Mouse (Mus musculus): ENCODE measurements around the gene Casc3. TPM values are rescaled to one million over a fixed set of nuclear protein-coding genes. Genes with fewer than 3 reads are reported as not detected.
A peak's percentile ranks its signal among the peaks of the same experiment; 100 is the strongest.

Casc3 gene
- polyA plus RNA-seq, 1 experiment from 2014 or later, result 63.2 TPM

DNA sequence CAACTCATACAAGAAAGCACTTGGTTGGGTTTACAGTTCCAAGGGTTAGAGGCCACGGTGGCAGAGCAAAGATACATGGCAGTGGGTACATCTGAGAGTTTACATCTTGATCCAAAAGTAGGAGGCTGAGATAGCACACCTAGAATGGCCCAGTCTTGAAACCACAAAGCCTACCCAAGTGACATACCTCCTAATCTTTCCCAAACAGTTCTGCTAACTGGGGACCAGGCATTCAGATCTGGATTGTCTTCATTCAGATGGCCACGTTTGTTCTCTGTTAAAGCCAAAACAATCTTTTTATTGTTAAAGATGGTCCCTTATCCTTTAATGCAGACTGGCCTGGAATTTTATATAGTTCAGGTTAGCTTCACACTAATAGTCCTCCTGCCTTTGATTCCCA lies 23.2 kb downstream of the Casc3 start:
- H3K27ac ChIP-seq, result no peak overlapping the region
- ATAC-seq (ENCODE audit: low FRiP score), result no peak
- WGBS, result 84% methylated on average over 2 of the region's 2 CpGs
- H3K4me2 ChIP-seq, result no peak overlapping the region
- no peaks in the 10 kb centered on the region for H3K4me1 ChIP-seq
- H3K27me3 ChIP-seq, result no peaks in the 10 kb centered on the region
- H3K9ac ChIP-seq, result no peak overlapping the region
- no peaks in the 10 kb centered on the region for H3K9me3 ChIP-seq
- no peak overlapping the region for H3K4me3 ChIP-seq (replicated peaks)
- H3K36me3 ChIP-seq (replicated peaks), result peaks cover 94% of the 10 kb centered on the region

- Histone ChIP-seq H3K4me3 (replicated peaks) (no peak overlapping the region), H3K27ac (no peak overlapping the region), H3K9me3 (no peaks in the 10 kb centered on the region), H3K9ac (no peak overlapping the region), H3K27me3 (no peaks in the 10 kb centered on the region), H3K36me3 (replicated peaks) (peaks cover 93% of the 10 kb centered on the region), H3K4me1 (peaks cover 2% of the 10 kb centered on the region; the same call in 1 of the 2 replicates), H3K4me2 (no peak overlapping the region)
- 73% methylated on average over 12 of the region's 12 CpGs for WGBS
- no peak for ATAC-seq (ENCODE audit: low FRiP score)
These were observed 24.5 kb downstream of the Casc3 start for GRCm38 (mm10) chr11:98829091-98829775.

DNA sequence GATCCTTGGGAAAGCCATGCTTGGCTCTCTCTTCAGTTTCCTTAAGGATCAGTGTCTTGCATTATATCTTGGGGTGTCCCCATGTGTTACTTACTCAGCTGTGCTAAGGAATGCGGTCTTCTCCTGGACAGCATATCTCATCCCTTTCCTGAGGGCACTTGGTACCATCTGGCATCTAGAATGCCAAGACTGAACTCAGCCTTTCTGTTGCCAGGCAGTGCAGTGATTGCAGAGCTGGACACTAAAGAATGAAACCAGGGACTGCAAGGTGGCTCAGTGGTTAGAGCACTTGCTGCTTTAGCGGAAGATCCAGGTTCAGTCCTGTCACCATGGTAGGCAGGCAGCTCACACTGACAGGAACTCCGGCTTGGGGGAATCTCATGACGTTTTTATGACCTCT lies 25.2 kb downstream of the Casc3 start:
- H3K4me3 ChIP-seq (replicated peaks), result no peak overlapping the region
- H3K9me3 ChIP-seq, result no peaks in the 10 kb centered on the region
- no peak for ATAC-seq (ENCODE audit: low FRiP score)
- no peak overlapping the region for H3K4me2 ChIP-seq
- H3K4me1 ChIP-seq, result peaks cover 8% of the 10 kb centered on the region
- no peak overlapping the region for H3K27ac ChIP-seq
- H3K9ac ChIP-seq, result no peak overlapping the region
- no peaks in the 10 kb centered on the region for H3K27me3 ChIP-seq
- 86% methylated on average over 4 of the region's 4 CpGs for WGBS
- H3K36me3 ChIP-seq (replicated peaks), result peaks cover 91% of the 10 kb centered on the region

DNA sequence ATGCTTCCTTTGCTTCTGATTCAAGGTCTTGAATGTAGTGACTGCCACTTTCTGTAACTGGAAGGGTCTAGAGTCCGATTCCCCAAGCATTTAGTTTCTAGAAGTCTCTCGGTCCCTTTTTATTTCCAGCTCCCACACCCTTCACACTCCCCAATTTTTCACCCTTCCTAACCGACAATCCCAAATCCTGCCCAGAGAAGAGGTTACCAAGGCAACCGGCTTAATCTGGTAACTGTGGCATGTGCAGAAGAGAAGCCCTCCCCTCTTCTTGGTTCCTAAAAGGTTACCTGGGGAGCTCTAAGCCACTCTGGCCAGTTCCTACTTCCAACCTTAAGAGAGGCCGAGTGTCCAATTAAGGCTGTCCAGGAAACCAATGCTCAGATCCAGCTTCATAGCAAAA lies 30.6 kb downstream of the Casc3 start:
- no peak for ATAC-seq (ENCODE audit: low FRiP score)
- H3K9me3 ChIP-seq, result no peaks in the 10 kb centered on the region
- H3K4me1 ChIP-seq, result peaks cover 38% of the 10 kb centered on the region
- H3K4me2 ChIP-seq, result no peak overlapping the region
- peaks cover 41% of the 10 kb centered on the region for H3K36me3 ChIP-seq (replicated peaks)
- no peak overlapping the region for H3K27ac ChIP-seq
- H3K9ac ChIP-seq, result no peak overlapping the region
- no peak overlapping the region for H3K4me3 ChIP-seq (replicated peaks)
- 31% methylated on average over 5 of the region's 5 CpGs for WGBS
- H3K27me3 ChIP-seq, result peaks cover 36% of the 10 kb centered on the region

- Histone ChIP-seq H3K4me2 (no peak overlapping the region), H3K4me1 (peaks cover 38% of the 10 kb centered on the region), H3K4me3 (replicated peaks) (no peak overlapping the region), H3K27me3 (peaks cover 36% of the 10 kb centered on the region), H3K27ac (no peak overlapping the region), H3K36me3 (replicated peaks) (peaks cover 37% of the 10 kb centered on the region), H3K9ac (no peak overlapping the region), H3K9me3 (no peaks in the 10 kb centered on the region)
- ATAC-seq (ENCODE audit: low FRiP score), result no peak
- 57% methylated on average over 3 of the region's 3 CpGs for WGBS
These were observed 31.0 kb downstream of the Casc3 start for GRCm38 (mm10) chr11:98835725-98836124.

- no peak overlapping the region for H3K27ac ChIP-seq
- H3K27me3 ChIP-seq, result peaks cover 36% of the 10 kb centered on the region
- WGBS, result 31% methylated on average over 7 of the region's 7 CpGs
- H3K4me3 ChIP-seq (replicated peaks), result peak overlapping the region; percentile 63; the same call in 1 of the 2 replicates
- peak; percentile 10; the same call in 1 of the 2 replicates for ATAC-seq (ENCODE audit: low FRiP score)
- peak overlapping the region; percentile 100 for H3K4me2 ChIP-seq
- H3K9me3 ChIP-seq, result no peaks in the 10 kb centered on the region
- H3K36me3 ChIP-seq (replicated peaks), result peaks cover 35% of the 10 kb centered on the region
- peaks cover 38% of the 10 kb centered on the region for H3K4me1 ChIP-seq
- no peak overlapping the region for H3K9ac ChIP-seq
These were observed 31.4 kb downstream of the Casc3 start for GRCm38 (mm10) chr11:98836128-98836527.

- Histone ChIP-seq H3K4me1 (peaks cover 38% of the 10 kb centered on the region), H3K27me3 (peaks cover 36% of the 10 kb centered on the region), H3K27ac (peak within 1 kb of the TSS; percentile 65), H3K36me3 (replicated peaks) (peaks cover 30% of the 10 kb centered on the region), H3K9me3 (no peaks in the 10 kb centered on the region), H3K4me2 (peak within 1 kb of the TSS; percentile 100), H3K4me3 (replicated peaks) (peak within 1 kb of the TSS; percentile 63), H3K9ac (peak within 1 kb of the TSS; percentile 71)
- peak; percentile 93 for ATAC-seq (ENCODE audit: low FRiP score)
- WGBS, result under 1% methylated on average over 42 of the region's 48 CpGs
These were observed 32.0 kb downstream of the Casc3 start, which contains the start of gene Rapgefl1 for GRCm38 (mm10) chr11:98836651-98837141. Rapgefl1 (plus strand) TSS chr11:98836785.

DNA sequence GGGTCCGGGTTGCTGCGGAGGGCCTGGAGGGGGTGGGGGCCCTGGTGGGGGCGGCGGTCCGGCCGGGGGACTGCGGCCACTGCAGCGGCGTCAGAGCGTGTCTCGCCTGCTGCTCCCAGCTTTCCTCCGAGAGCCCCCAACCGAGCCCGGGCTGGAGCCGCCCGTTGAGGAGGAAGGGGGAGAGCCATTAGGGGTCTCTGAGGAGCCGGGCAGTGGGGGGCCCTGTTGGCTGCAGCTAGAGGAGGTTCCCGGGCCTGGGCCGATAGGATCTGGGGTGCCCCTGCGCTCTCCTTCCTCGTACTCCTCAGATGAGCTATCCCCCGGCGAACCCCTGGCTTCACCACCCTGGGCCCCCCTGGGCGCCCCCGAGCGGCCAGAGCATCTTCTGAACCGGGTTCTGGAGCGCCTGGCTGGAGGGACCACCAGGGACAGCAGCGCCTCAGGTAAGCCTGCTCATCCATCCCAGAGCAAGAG lies 32.6 kb downstream of the Casc3 start:
- Histone ChIP-seq H3K36me3 (replicated peaks) (peaks cover 24% of the 10 kb centered on the region), H3K9me3 (no peaks in the 10 kb centered on the region), H3K4me2 (peak overlapping the region; percentile 100), H3K4me3 (replicated peaks) (peak overlapping the region; percentile 63), H3K27ac (no peak overlapping the region), H3K9ac (peak overlapping the region; percentile 71), H3K27me3 (peaks cover 36% of the 10 kb centered on the region), H3K4me1 (peaks cover 38% of the 10 kb centered on the region)
- WGBS, result 2% methylated on average over 29 of the region's 29 CpGs
- peak; percentile 43; the same call in 1 of the 2 replicates for ATAC-seq (ENCODE audit: low FRiP score)

DNA sequence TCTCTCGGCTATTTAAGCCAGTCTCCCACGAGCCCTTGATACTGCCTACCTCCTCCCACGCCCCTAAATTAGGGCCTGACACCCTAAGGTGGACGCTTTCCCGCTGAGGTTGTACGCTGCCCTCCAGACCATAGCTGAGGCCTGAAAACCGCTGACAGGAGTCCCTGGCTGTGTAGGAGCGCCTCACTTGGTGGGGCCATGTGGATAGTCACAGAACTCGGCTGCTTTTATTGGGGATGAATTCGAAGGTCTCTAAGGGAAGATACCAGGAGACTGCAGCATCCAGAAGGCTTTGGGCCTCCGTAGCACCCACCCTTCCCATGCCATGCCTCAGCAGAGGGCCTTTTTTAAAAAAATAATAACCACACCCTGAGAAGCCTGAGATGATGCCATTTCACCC lies 33.2 kb downstream of the Casc3 start:
- Histone ChIP-seq H3K9me3 (no peaks in the 10 kb centered on the region), H3K27ac (no peak overlapping the region), H3K4me2 (peak overlapping the region; percentile 100), H3K27me3 (peaks cover 36% of the 10 kb centered on the region), H3K4me3 (replicated peaks) (peak overlapping the region; percentile 63; the same call in 1 of the 2 replicates), H3K4me1 (peaks cover 38% of the 10 kb centered on the region), H3K9ac (no peak overlapping the region), H3K36me3 (replicated peaks) (peaks cover 17% of the 10 kb centered on the region)
- 49% methylated on average over 11 of the region's 11 CpGs for WGBS
- ATAC-seq (ENCODE audit: low FRiP score), result no peak

DNA sequence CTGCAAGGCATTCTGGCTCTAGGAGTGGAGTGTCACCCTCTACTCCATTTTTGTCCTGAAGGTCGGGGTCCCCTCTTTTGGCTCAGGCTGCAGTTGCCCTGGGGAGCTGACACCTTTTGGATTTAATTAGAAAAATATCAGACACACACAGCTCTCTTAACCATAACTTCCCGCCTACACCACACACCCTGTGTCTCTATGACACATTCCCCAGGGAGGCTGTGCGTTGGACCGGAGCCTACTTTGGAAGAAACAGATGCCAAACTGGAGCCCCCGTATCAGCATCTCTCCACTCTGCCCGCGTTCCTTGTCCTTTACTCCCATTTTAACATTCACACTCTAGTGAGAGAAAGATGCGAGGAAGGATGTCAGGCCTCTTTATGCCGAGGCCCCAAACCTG lies 33.8 kb downstream of the Casc3 start:
- Histone ChIP-seq H3K4me1 (peaks cover 38% of the 10 kb centered on the region), H3K27ac (no peak overlapping the region), H3K4me2 (no peak overlapping the region), H3K9me3 (no peaks in the 10 kb centered on the region), H3K4me3 (replicated peaks) (no peak overlapping the region), H3K9ac (no peak overlapping the region), H3K36me3 (replicated peaks) (peaks cover 11% of the 10 kb centered on the region), H3K27me3 (peaks cover 36% of the 10 kb centered on the region)
- ATAC-seq (ENCODE audit: low FRiP score), result no peak
- WGBS, result 87% methylated on average over 9 of the region's 9 CpGs

GRCm38 (mm10) chr11:98839402-98839801 lies 34.7 kb downstream of the Casc3 start:
- H3K27ac ChIP-seq, result no peak overlapping the region
- no peak overlapping the region for H3K4me3 ChIP-seq (replicated peaks)
- no peak overlapping the region for H3K9ac ChIP-seq
- WGBS, result 56% methylated on average over 6 of the region's 6 CpGs
- H3K4me1 ChIP-seq, result peaks cover 34% of the 10 kb centered on the region
- H3K36me3 ChIP-seq (replicated peaks), result peaks cover 3% of the 10 kb centered on the region
- H3K9me3 ChIP-seq, result no peaks in the 10 kb centered on the region
- H3K4me2 ChIP-seq, result no peak overlapping the region
- peaks cover 36% of the 10 kb centered on the region for H3K27me3 ChIP-seq
- ATAC-seq (ENCODE audit: low FRiP score), result no peak

DNA sequence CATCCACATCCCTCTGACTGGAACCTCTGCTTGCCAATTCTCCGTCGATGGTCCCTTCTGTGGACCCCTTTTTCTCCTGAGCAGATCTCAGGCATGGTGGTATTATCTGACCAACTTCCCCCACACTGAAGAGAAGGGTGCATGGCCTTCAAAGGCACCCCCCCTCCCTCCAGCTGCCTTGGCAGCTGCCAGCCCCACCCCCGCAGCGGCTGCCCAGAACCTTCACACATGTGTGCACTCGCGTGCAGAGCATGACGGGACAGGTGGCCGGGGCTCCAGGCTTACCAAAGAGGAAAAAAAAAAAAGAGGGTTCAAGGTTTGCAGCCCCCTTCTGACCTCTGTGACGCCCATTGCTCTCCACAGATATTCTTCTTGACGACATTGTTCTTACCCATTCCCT lies 35.2 kb downstream of the Casc3 start:
- peaks cover 30% of the 10 kb centered on the region for H3K4me1 ChIP-seq
- no peak for ATAC-seq (ENCODE audit: low FRiP score)
- no peaks in the 10 kb centered on the region for H3K9me3 ChIP-seq
- no peak overlapping the region for H3K9ac ChIP-seq
- WGBS, result 72% methylated on average over 10 of the region's 10 CpGs
- no peaks in the 10 kb centered on the region for H3K36me3 ChIP-seq (replicated peaks)
- H3K27me3 ChIP-seq, result peaks cover 36% of the 10 kb centered on the region
- no peak overlapping the region for H3K4me3 ChIP-seq (replicated peaks)
- H3K4me2 ChIP-seq, result no peak overlapping the region
- no peak overlapping the region for H3K27ac ChIP-seq

DNA sequence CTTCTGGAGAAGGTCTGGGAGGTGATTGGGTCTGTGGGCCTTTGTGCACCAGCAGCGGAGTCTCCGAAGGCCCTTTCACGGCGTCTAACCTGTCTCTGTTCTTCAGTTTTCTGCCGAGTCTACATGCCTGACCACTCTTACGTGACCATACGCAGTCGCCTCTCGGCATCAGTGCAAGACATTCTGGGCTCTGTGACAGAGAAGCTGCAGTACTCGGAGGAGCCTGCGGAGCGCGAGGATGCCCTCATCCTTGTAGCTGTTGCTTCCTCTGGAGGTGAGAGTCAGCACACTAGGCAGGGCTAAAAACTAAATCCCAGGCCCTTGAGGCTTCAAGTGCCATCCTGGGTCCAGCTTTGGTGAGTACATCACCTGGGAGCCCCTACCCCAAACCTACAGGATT lies 41.3 kb downstream of the Casc3 start:
- Histone ChIP-seq H3K4me3 (replicated peaks) (no peak overlapping the region), H3K9ac (no peak overlapping the region), H3K27ac (no peak overlapping the region), H3K9me3 (no peaks in the 10 kb centered on the region), H3K4me2 (no peak overlapping the region), H3K4me1 (peaks cover 17% of the 10 kb centered on the region), H3K27me3 (0 out of 2 replicates have a peak, but pooled peaks cover 8% of the 10 kb centered on the region), H3K36me3 (replicated peaks) (no peaks in the 10 kb centered on the region)
- no peak for ATAC-seq (ENCODE audit: low FRiP score)
- WGBS, result 55% methylated on average over 13 of the region's 13 CpGs

Measured in forebrain, embryonic 12.5 days (tissue).